Mouse (Mus musculus) gastrocnemius, postnatal 14 days (tissue): ENCODE results near the gene Eml1. TPM values are rescaled to one million over a fixed set of nuclear protein-coding genes. Genes with fewer than 3 reads are reported as not detected.

Source experiments
- DNase-seq: peaks from one replicate; pipeline ENCODE4 v3.0.0; 2021; ENCODE audit warnings: mixed read lengths
- intact Hi-C: fragments of 180-260 bp; cut with DNase I; formaldehyde crosslinking; loops from one replicate; pipeline ENCODE4 v1.15.1; 2025; ENCODE audit warnings: low total_unique reads
- long read RNA-seq, 2 experiments: library from polyadenylated mRNA; stranded (forward); transcript quantifications; one replicate each; pipeline ENCODE4 v2.0.0; 2021
- total RNA-seq, 2 experiments: library from RNA; stranded (reverse); gene quantifications; 2 replicates each; pipeline ENCODE4 v1.2.3; 2021

Gene Eml1
- 100 to 1,000 TPM; 114 to 127 TPM for total RNA-seq
- long read RNA-seq, experiment 1, full-length matches to known transcripts = 10 of 136 reads
- long read RNA-seq, experiment 1, partial matches to known transcripts = 17 of 136 reads
- long read RNA-seq, experiment 1, other reads (novel, unspliced or antisense) = 109 of 136 reads
- long read RNA-seq, experiment 2, full-length matches to known transcripts = 7 of 160 reads
- long read RNA-seq, experiment 2, partial matches to known transcripts = 13 of 160 reads
- long read RNA-seq, experiment 2, other reads (novel, unspliced or antisense) = 140 of 160 reads

DNA sequence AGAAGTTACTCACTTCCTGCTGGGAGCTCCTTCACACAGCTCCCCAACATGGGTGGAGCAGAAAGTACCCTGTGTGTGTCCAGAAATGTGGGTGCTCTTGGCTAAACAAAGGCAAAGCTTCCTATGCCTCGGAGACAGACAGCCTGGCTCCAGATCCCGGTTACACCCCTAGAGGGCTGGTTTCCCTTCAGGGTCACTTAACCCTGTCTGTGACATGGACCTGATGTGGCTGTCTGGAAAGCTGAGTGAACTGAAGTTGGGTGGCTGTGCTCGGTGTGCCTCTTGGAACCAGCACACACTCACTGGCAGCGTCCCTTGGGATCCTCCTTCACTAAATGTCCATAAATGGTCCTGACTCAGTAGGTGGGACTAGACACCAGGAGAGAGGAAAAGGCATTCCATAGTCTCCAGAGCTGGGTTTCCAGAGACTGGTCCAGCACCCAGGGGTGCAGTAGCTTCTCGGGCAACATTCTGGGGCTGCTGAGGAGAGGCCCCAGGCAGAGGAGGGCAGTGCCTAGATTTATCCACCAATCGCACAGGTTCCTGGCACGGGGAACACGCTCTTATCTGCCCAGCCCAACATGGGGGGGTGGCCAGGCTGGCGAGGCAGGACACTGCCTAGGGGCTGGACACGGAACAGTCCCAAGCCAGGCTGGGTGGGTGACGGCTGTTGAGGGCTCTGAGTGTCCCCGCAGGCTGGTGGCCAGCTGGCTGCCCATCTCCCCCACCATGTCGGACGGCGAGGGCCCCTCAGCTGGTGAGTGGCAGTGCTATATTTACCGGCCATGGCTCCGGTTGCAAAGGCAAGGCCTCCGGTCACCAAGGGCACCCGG lies at the start of gene Eml1:
Gene Eml1 (plus strand): TSS at position 362 of the 833 bp plus-strand sequence.
- DNase-seq = peak; percentile 66
- intact Hi-C loops = no loop called here

DNA sequence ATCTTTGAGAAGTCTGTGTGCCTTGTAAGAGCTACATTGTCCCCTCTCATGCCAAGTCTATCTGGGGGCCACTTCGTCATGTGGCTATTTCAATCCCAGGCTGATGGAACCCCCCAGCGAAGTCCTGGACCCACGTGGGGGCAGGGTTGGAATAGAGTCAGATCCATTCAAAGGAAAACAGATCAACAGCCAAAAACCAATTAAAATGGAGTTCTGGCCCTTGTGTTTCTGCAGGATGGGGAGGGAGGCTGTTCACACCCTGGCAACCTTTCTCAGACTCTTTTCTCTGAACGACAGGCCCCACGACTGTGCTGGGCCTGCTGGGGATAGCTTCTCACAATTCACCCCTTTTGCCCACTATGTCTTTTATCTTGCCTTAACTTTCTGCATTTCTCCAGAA lies 44.4 kb upstream of the Eml1 start:
- intact Hi-C loops = no loop called here
- no peak for DNase-seq

- intact Hi-C loops = no loop called here
- DNase-seq = no peak
Measured at GRCm38 (mm10) chr12:108327889-108328491, 42.8 kb upstream of the Eml1 start.

GRCm38 (mm10) chr12:108333056-108333455 lies 37.7 kb upstream of the Eml1 start:
- peak; percentile 90 for DNase-seq
- intact Hi-C loops = loop anchor here (10.0 kb wide), 1 partner anchor 162 kb away; no protein-coding TSS in a partner anchor

DNA sequence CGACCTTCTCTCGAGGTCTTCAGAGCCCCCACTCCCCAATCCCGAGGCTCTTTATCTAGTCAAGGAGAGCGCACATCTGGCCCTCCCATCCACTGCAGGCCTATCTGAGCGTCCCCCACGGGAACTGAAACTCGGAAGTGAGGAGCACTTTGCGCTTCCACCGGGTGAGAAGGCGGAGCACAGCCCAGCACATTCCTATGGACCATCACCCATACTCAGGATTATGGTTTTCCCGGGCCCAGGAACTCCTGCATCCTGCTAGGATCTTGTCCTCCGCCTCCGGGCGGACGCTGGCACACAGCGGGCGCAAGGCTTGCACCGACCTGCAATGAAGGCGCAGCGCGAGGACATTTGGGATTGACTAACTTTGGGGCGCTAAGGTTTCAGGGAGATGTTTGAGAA lies 37.3 kb upstream of the Eml1 start:
- DNase-seq = no peak
- intact Hi-C loops = loop anchor here (10.0 kb wide), 1 partner anchor 161 kb away; no protein-coding TSS in a partner anchor

- intact Hi-C loops = loop anchor here (10.0 kb wide), 1 partner anchor 161 kb away; no protein-coding TSS in a partner anchor
Measured at GRCm38 (mm10) chr12:108333895-108334445, 36.8 kb upstream of the Eml1 start, which contains the start of gene Cyp46a1. Cyp46a1 (plus strand) TSS chr12:108334381.

DNA sequence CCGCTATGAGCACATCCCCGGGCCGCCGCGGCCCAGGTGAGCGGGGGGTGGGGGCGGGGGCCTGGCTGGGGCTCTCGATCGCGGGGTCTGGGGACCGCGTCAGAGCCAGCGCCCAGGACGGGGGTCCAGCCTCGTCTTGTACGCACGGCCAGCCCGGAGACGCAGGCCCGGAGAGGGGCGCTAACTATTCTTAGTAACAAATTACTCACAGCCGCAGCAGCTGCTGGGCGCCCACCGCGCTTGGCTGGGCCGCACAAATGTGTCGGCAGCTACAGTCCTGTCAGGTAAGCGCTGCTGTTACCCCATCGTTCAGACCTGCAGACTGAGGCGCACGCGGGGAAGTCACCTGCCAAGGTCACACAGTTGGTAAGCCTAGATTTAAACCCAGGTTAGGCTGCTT lies 36.2 kb upstream of the Eml1 start:
- no peak for DNase-seq
- intact Hi-C loops = loop anchor here (10.0 kb wide), 1 partner anchor 160 kb away; no protein-coding TSS in a partner anchor

More at GRCm38 (mm10) chr12:108333895-108334445, 36.8 kb upstream of the Eml1 start, which contains the start of gene Cyp46a1:
- peak; percentile 100 for DNase-seq

GRCm38 (mm10) chr12:108338572-108339190 lies 32.1 kb upstream of the Eml1 start:
- DNase-seq = no peak
- intact Hi-C loops = loop anchor here (10.0 kb wide), 1 partner anchor 156 kb away; no protein-coding TSS in a partner anchor

DNA sequence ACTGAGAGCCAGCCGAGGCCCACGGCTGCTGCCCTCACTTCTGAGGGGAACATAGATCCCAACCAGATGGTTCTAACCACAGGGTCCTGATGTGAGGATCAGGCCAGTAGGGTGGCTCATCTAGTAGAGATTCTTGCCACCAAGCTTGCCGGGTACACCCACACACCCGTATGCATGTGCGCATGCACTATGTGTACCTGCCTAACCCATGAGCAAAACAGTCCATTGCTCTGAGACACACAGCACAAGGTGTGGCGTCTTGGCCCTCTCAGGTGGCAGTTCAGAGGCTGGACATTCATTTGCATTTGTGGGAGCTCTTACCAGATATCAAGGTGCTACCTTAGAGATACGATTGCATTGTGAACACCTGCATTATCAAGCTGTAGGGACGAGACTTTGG lies 22.6 kb upstream of the Eml1 start:
- DNase-seq = no peak

GRCm38 (mm10) chr12:108349026-108349425 lies 21.7 kb upstream of the Eml1 start:
- peak; percentile 57 for DNase-seq
- intact Hi-C loops = no loop called here

More for the DNA sequence above, 22.6 kb upstream of the Eml1 start:
- intact Hi-C loops = no loop called here

DNA sequence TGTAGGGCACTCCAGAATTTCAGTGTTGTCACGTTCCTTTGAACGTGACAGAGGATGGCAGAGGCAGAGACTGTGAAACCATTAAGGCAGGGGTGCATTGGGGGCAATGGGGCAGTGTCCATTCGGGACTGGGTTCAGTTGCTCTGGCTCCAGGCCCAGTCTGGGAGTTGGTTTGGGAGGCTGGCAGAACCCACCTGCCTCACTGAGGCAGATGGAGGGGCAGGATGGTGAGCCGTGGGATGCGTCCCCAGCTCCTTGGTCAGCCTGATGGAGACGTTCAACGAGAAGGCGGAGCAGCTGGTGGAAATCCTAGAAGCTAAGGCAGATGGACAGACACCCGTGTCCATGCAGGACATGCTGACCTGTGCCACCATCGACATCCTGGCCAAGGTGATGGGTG lies 19.8 kb upstream of the Eml1 start:
- intact Hi-C loops = no loop called here
- no peak for DNase-seq

GRCm38 (mm10) chr12:108352371-108353136 lies 18.2 kb upstream of the Eml1 start:
- DNase-seq = no peak
- intact Hi-C loops = no loop called here

GRCm38 (mm10) chr12:108354284-108354683 lies 16.5 kb upstream of the Eml1 start:
- intact Hi-C loops = no loop called here
- DNase-seq = no peak

DNA sequence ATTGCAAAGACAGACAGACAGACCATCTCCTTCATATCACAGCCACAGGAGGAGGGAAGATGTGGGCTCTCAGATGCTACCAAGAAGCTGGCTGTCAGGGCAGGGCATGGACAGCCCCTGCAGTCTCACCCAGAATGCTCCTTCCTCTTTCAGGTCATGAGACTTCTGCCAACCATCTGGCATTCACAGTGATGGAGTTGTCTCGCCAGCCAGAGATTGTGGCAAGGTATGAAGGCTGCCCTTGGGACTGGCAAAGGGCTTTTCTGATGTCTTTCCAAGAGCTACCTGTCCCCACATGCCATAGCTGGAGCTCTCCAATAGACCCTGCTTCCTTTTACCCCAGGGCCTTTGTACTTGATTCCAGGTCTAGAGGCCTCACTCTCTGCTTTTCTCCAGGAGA lies 15.5 kb upstream of the Eml1 start:
- intact Hi-C loops = no loop called here
- no peak for DNase-seq

DNA sequence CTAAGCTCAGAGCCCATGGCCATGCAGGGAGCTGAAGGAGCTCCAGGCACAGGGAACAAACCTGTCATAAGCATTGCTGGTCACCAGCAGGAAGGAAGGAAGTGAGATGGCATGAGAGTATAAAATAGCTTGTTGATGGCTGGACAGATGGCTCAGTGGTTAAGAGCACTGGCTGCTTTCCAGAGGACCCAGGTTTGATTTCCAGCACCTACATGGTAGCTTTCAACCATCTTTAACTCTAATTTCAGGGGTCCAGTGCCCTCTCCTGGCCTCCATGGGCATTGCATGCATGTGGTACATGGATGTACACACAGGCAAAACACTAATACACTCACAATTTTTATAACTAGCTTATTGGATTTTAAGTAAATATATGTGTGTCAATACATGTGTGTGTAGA lies 14.8 kb upstream of the Eml1 start:
- DNase-seq = no peak
- intact Hi-C loops = no loop called here

DNA sequence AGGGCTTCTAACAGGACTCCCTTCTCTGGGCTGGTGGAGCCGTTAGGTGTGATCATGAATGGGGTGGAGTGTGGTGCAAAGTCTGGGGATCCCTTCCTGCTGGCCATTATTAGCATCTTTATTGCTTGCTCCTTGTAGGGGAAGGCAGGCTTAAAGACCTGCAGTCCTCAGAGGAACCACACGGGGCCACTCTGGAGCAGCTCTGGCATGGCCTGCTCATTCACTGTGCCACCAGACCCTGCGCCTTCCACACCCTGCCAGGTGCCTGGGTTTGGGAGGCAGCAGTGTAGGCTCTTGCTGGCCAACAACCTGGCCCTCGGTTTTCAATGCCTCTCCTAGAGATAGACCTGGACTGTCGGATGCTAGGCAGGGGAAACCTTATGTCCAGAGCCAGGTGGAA lies 7.0 kb upstream of the Eml1 start:
- intact Hi-C loops = loop anchor here (2.0 to 5.0 kb wide), 2 partner anchors 59 to 131 kb away; no protein-coding TSS in a partner anchor
- DNase-seq = peak; percentile 82

DNA sequence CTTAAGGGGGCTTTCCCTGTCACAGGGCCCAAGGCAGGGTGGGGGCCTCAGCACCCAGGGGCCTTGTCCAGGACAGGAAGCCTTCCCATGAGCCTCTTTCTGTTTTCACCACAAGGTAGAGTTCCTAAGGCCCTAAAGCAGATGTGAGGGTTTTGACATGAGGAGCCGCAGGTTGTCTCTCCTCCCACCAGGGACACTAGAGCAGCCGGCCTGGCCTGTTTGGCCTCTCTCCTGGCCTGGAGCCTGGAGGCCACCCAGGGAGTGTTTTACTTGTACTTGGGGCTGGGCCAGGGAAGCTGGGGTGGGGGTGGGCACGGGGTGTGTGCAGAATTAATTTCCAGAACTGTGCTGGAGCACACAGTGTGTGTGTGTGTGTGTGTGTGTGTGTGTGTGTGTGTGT lies 5.4 kb upstream of the Eml1 start:
- DNase-seq = peak; percentile 80
- intact Hi-C loops = no loop called here

- intact Hi-C loops = no loop called here
- no peak for DNase-seq
Measured at GRCm38 (mm10) chr12:108365868-108366267, 4.9 kb upstream of the Eml1 start.
